Mouse (Mus musculus) stomach, embryonic 15.5 days (tissue): Measurements from ENCODE around the gene Fzd7. TPM values are rescaled to one million over a fixed set of nuclear protein-coding genes. Genes with fewer than 3 reads are reported as not detected.

ENCODE experiments used
- ATAC-seq: fragments of 200-750 bp; cut with Nextera tagmentation; 2 replicates; pipeline ENCODE4 v1.8.0; 2017; ENCODE audit warnings: low read depth, moderate number of reproducible peaks, moderate TSS enrichment; ENCODE audit not compliant: insufficient read depth, low FRiP score
- H3K27ac ChIP-seq: fragments of 300-500 bp; sonication (generic); 2 replicates; pipeline ENCODE4 v1.5.1; 2015; ENCODE audit warnings: mild to moderate bottlenecking, inconsistent platforms
- H3K27me3 ChIP-seq: fragments of 300-500 bp; sonication (generic); replicated peaks from 2 replicates; pipeline ENCODE4 v1.6.1; 2015; ENCODE audit warnings: inconsistent platforms
- H3K36me3 ChIP-seq: fragments of 300-500 bp; sonication (generic); 2 replicates; pipeline ENCODE4 v1.6.1; 2015; ENCODE audit warnings: inconsistent platforms
- H3K4me1 ChIP-seq: fragments of 300-500 bp; sonication (generic); 2 replicates; pipeline ENCODE4 v1.6.1; 2015; ENCODE audit warnings: inconsistent platforms
- H3K4me2 ChIP-seq: fragments of 300-500 bp; sonication (generic); 2 replicates; pipeline ENCODE4 v1.6.1; 2015; ENCODE audit warnings: mild to moderate bottlenecking, inconsistent platforms
- H3K4me3 ChIP-seq: fragments of 300-500 bp; sonication (generic); replicated peaks from 2 replicates; pipeline ENCODE4 v1.5.1; 2015; ENCODE audit warnings: inconsistent platforms
- H3K9ac ChIP-seq: fragments of 300-500 bp; sonication (generic); 2 replicates; pipeline ENCODE4 v1.6.1; 2015; ENCODE audit warnings: inconsistent platforms
- H3K9me3 ChIP-seq: fragments of 300-500 bp; sonication (generic); 2 replicates; pipeline ENCODE4 v1.6.1; 2016; ENCODE audit warnings: inconsistent platforms
- WGBS: fragments of 180-500 bp; shearing (Covaris S2); methylation state at CpG from one replicate; pipeline ENCODE4 v1.1.7; 2015; 5-methylcytosine and 5-hydroxymethylcytosine counted together
- polyA plus RNA-seq: library from polyadenylated mRNA; unstranded; fragments of >200 nt; fragmentation: Nextera tagmentation; extraction: Ambion mirVana; gene quantifications from 2 replicates; pipeline ENCODE4 v1.2.1, GENCODE M21; 2015

The Fzd7 gene
- polyA plus RNA-seq, 1 experiment from 2014 or later: 7.7 TPM

DNA sequence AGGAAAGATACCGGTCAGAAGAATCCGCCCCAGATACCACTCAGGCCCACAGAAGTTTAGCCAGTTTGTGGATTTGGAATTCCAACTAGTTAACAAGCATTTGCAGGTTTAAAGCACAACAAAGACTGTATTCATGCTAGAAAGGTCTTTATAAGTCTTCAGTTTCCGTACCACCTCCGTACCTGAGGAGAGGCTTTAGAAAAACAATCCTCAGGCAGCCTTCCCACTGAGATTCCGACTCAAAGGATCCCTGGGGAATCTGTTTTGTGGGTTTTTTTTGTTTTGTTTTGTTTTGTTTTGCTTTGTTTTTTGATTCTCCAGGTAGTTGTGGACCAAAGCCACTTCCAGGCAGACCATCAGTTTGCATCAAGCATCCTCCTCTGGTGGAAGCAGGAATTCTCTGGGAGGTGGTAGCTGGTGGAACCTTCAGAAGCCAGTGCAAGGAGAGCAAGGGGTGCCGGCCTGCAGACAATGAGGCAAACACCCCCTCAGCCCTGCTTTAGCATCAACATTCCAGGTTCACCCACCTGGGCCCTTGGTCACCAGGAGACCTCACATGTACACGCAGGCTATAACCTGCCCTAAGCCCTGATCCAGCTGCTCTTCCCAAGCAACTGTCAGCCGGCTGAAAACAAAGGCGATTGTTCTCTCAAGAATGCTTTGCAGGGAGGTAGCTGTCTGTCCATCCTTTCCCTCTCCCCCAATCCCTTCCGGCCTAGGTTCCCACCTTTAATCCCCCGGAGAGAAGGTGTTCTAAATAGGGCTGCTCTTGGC lies 33.5 kb upstream of the Fzd7 start:
- Histone ChIP-seq H3K4me2 (peak overlapping the region; percentile 40), H3K4me3 (no peak overlapping the region), H3K4me1 (peaks cover 11% of the 10 kb centered on the region), H3K9ac (no peak overlapping the region), H3K27ac (0 out of 2 replicates have a peak overlapping the region, but pooled peaks have one; percentile 75), H3K27me3 (no peaks in the 10 kb centered on the region), H3K9me3 (no peaks in the 10 kb centered on the region), H3K36me3 (no peaks in the 10 kb centered on the region)
- 62% methylated on average over 11 of the region's 11 CpGs for WGBS
- ATAC-seq: no peak

- H3K4me1 ChIP-seq: peaks cover 11% of the 10 kb centered on the region
- H3K27ac ChIP-seq: peak overlapping the region; percentile 75
- no peak overlapping the region for H3K4me3 ChIP-seq
- H3K9ac ChIP-seq: no peak overlapping the region
- 23% methylated on average over 11 of the region's 11 CpGs for WGBS
- H3K36me3 ChIP-seq: no peaks in the 10 kb centered on the region
- no peaks in the 10 kb centered on the region for H3K9me3 ChIP-seq
- no peak for ATAC-seq
- no peaks in the 10 kb centered on the region for H3K27me3 ChIP-seq
- H3K4me2 ChIP-seq: peak overlapping the region; percentile 40
These were observed 32.8 kb upstream of the Fzd7 start for GRCm38 (mm10) chr1:59449423-59449822.

DNA sequence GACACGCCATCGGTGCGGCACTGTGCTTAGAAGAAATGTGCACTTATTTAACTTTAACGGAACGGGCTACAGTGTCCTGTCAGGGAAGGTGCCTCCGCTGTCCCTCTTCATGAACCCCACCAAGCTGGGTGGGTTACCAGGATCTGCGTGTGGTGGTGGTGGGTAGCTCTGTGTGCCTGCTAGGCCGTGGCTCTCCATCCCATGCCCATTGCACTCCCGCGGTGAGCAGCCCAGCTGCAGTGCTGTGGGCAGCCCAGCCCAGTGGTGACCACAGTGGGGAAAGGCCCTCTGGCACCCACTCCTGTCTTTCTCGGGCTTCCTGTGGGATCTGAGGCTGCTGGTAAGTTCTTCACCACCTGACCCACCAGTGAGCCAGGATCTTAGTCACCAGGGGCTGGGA lies 31.3 kb upstream of the Fzd7 start:
- no peaks in the 10 kb centered on the region for H3K36me3 ChIP-seq
- H3K4me3 ChIP-seq: no peak overlapping the region
- H3K9ac ChIP-seq: no peak overlapping the region
- 91% methylated on average over 11 of the region's 11 CpGs for WGBS
- H3K4me1 ChIP-seq: peaks cover 11% of the 10 kb centered on the region
- H3K9me3 ChIP-seq: no peaks in the 10 kb centered on the region
- no peak for ATAC-seq
- no peak overlapping the region for H3K4me2 ChIP-seq
- no peaks in the 10 kb centered on the region for H3K27me3 ChIP-seq
- H3K27ac ChIP-seq: no peak overlapping the region

GRCm38 (mm10) chr1:59451584-59451983 lies 30.6 kb upstream of the Fzd7 start:
- H3K36me3 ChIP-seq: no peaks in the 10 kb centered on the region
- WGBS: 38% methylated on average over 9 of the region's 9 CpGs
- H3K4me3 ChIP-seq: no peak overlapping the region
- no peak overlapping the region for H3K27ac ChIP-seq
- H3K4me1 ChIP-seq: peaks cover 11% of the 10 kb centered on the region
- no peak overlapping the region for H3K9ac ChIP-seq
- no peak for ATAC-seq
- H3K27me3 ChIP-seq: no peaks in the 10 kb centered on the region
- no peaks in the 10 kb centered on the region for H3K9me3 ChIP-seq
- no peak overlapping the region for H3K4me2 ChIP-seq

DNA sequence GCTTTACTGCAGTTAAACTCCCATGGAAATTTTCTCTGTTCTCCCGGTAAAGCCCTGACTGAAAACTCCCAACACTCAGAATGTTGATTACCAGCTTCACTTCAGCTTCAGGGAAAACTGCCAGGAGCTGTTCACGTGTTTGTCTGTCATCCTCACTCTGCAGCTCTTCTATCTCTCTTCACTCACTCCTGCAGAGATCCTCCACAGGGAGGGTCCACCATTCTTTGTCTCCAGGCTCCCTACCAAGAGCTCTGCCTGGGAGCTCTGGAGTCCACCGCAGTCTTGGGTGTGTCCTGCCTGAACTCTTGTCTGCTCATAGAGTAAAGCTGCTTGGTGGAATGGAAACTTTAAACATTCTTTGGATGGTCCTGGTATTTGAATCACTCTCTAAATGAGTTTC lies 25.4 kb upstream of the Fzd7 start:
- ATAC-seq: no peak
- 36% methylated on average over 3 of the region's 3 CpGs for WGBS

DNA sequence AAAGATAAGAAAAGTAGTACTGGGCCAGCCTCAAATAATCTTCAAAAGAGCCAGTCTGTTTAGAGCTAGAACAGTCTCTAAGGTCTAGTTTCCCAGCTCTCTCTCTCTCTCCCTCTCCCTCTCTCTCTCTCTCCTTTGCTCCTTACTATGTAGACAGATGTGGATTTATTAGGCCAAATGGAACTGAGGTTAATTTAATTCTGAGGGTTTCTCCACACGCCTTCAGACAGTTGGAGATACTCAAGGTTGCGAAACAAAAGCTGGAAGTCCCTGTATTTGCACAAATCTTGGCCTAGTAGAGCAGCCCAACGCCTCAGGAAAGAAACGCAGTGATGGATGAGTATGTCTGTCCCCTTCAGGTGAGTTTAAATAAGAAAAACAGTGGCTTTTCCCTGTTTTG lies 24.4 kb upstream of the Fzd7 start:
- ATAC-seq: peak; percentile 50; the same call in 1 of the 2 replicates
- 55% methylated on average over 4 of the region's 4 CpGs for WGBS
- H3K4me3 ChIP-seq: no peak overlapping the region
- no peaks in the 10 kb centered on the region for H3K27me3 ChIP-seq
- H3K4me2 ChIP-seq: no peak overlapping the region
- H3K9ac ChIP-seq: no peak overlapping the region
- H3K9me3 ChIP-seq: no peaks in the 10 kb centered on the region
- H3K27ac ChIP-seq: no peak overlapping the region
- no peaks in the 10 kb centered on the region for H3K36me3 ChIP-seq
- peaks cover 8% of the 10 kb centered on the region for H3K4me1 ChIP-seq

More for the DNA sequence above, 25.4 kb upstream of the Fzd7 start:
- Histone ChIP-seq H3K36me3 (no peaks in the 10 kb centered on the region), H3K27ac (no peak overlapping the region), H3K4me2 (no peak overlapping the region), H3K4me1 (peaks cover 8% of the 10 kb centered on the region), H3K4me3 (no peak overlapping the region), H3K9ac (no peak overlapping the region), H3K27me3 (no peaks in the 10 kb centered on the region), H3K9me3 (no peaks in the 10 kb centered on the region)

DNA sequence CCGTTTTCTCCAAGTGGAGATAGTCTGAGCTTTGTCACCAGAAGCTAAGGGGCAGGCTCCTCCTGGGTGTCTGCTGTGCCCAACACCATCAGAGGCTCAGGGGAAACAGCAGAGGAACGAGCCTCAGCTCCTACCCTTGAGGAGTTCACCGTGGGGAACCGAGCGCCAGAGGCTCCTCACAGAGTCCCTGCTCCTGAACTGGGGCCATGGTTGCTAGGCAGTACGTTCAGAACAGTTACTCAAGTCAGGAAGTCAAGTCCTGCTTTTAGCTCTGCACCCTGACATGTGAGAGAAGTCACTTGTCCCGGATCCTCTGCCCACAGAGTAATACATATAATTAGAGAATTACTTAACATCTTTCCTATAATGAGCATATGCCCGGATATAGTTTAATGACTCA lies 23.3 kb upstream of the Fzd7 start:
- Histone ChIP-seq H3K9me3 (no peaks in the 10 kb centered on the region), H3K27me3 (no peaks in the 10 kb centered on the region), H3K4me3 (no peak overlapping the region), H3K4me1 (peaks cover 8% of the 10 kb centered on the region), H3K9ac (no peak overlapping the region), H3K36me3 (no peaks in the 10 kb centered on the region), H3K27ac (peak overlapping the region; percentile 60), H3K4me2 (0 out of 2 replicates have a peak overlapping the region, but pooled peaks have one; percentile 17)
- 22% methylated on average over 8 of the region's 8 CpGs for WGBS
- ATAC-seq: peak; percentile 43; the same call in 1 of the 2 replicates

DNA sequence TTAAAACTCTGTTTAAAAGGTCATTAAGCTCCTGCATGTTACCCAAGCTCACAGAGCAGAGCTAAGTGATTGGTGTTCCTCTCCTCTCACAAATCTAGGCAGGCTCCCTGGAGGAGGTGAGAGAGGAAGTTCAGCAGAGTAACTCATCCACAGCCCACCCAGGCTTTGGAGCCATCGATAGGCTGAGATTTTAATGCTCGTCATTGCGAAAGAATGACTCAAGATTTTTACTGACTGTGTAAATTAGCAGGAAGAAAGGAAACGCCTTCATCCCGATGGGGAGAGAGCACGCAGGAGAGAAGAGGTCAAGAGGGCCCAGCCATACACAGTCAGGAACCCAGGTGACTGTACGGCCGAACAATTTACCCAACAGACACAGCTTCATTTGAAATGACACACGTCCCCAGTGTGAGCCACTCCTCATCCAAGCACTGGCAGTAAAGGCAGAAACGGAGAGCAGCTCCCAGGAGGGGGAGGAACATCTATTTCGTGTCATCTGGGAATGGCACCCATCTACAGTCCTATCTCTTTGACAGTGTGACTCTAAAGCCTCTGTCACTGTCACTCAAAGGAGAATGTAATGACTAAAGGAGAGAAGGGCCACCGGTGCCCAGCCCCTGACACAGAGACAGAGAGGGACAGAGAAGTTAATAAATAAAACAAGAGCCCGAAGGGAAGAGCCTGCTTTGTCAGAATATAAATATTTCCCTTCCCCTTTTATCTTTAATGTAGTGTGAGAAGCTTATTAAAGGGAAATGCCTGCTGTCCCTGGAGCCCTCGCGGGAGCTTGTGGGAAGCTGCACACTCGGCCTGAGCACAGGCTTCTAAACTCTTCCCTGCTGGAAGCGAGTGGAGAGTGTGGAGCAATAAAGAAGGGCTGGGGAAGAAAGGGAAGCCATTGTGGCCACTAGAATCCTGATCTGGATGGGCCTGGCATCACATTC lies 17.3 kb upstream of the Fzd7 start:
- Histone ChIP-seq H3K9ac (no peak overlapping the region), H3K4me1 (0 out of 2 replicates have a peak, but pooled peaks cover 3% of the 10 kb centered on the region), H3K9me3 (no peaks in the 10 kb centered on the region), H3K4me3 (no peak overlapping the region), H3K27ac (no peak overlapping the region), H3K4me2 (no peak overlapping the region), H3K36me3 (no peaks in the 10 kb centered on the region), H3K27me3 (no peaks in the 10 kb centered on the region)
- 39% methylated on average over 17 of the region's 17 CpGs for WGBS
- no peak for ATAC-seq

GRCm38 (mm10) chr1:59465640-59466008 lies 16.6 kb upstream of the Fzd7 start:
- no peak overlapping the region for H3K4me2 ChIP-seq
- no peak overlapping the region for H3K9ac ChIP-seq
- 0 out of 2 replicates have a peak, but pooled peaks cover 3% of the 10 kb centered on the region for H3K4me1 ChIP-seq
- H3K9me3 ChIP-seq: no peaks in the 10 kb centered on the region
- no peak overlapping the region for H3K4me3 ChIP-seq
- WGBS: 76% methylated on average over 9 of the region's 9 CpGs
- H3K27me3 ChIP-seq: no peaks in the 10 kb centered on the region
- ATAC-seq: no peak
- no peaks in the 10 kb centered on the region for H3K36me3 ChIP-seq
- H3K27ac ChIP-seq: no peak overlapping the region

DNA sequence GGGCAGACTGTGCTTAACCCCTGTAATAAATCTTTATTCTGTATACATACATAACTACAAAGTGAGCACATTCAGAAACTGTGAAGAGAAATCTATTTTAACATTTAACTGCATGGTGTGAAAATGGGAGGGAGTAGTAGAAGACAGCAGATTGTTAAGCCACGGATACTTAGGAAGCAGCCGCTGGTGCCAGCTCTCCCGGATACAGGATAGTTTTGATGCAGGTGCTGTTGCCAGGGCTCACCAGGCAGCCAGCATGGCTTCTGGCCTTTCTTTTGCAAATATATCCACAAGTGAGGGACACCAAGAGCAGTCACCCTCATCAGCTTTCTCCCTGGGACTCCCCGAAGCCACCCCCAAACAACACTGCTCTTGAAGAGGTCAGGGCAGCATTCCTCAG lies 13.1 kb upstream of the Fzd7 start:
- Histone ChIP-seq H3K4me1 (peaks cover 20% of the 10 kb centered on the region), H3K27ac (no peak overlapping the region)
- WGBS: 56% methylated on average over 4 of the region's 4 CpGs

GRCm38 (mm10) chr1:59470766-59471165 lies 11.5 kb upstream of the Fzd7 start:
- Histone ChIP-seq H3K9ac (no peak overlapping the region), H3K4me1 (peaks cover 17% of the 10 kb centered on the region), H3K27me3 (no peaks in the 10 kb centered on the region), H3K27ac (no peak overlapping the region), H3K36me3 (no peaks in the 10 kb centered on the region), H3K4me2 (no peak overlapping the region), H3K9me3 (no peaks in the 10 kb centered on the region), H3K4me3 (no peak overlapping the region)
- WGBS: 60% methylated on average over 4 of the region's 4 CpGs
- no peak for ATAC-seq

More for the DNA sequence above, 13.1 kb upstream of the Fzd7 start:
- no peak overlapping the region for H3K4me3 ChIP-seq
- H3K36me3 ChIP-seq: no peaks in the 10 kb centered on the region
- H3K9me3 ChIP-seq: no peaks in the 10 kb centered on the region
- no peak overlapping the region for H3K4me2 ChIP-seq
- no peak for ATAC-seq
- H3K27me3 ChIP-seq: no peaks in the 10 kb centered on the region
- no peak overlapping the region for H3K9ac ChIP-seq
